Mouse (Mus musculus) yolk sac, embryonic 10.5 days (tissue): Measurements from ENCODE around the gene Plce1.

Experiments used
- DNase-seq: peaks from one replicate; pipeline ENCODE4 v3.0.0-alpha.2; 2017; ENCODE audit warnings: low spot score

Plce1 gene

DNA sequence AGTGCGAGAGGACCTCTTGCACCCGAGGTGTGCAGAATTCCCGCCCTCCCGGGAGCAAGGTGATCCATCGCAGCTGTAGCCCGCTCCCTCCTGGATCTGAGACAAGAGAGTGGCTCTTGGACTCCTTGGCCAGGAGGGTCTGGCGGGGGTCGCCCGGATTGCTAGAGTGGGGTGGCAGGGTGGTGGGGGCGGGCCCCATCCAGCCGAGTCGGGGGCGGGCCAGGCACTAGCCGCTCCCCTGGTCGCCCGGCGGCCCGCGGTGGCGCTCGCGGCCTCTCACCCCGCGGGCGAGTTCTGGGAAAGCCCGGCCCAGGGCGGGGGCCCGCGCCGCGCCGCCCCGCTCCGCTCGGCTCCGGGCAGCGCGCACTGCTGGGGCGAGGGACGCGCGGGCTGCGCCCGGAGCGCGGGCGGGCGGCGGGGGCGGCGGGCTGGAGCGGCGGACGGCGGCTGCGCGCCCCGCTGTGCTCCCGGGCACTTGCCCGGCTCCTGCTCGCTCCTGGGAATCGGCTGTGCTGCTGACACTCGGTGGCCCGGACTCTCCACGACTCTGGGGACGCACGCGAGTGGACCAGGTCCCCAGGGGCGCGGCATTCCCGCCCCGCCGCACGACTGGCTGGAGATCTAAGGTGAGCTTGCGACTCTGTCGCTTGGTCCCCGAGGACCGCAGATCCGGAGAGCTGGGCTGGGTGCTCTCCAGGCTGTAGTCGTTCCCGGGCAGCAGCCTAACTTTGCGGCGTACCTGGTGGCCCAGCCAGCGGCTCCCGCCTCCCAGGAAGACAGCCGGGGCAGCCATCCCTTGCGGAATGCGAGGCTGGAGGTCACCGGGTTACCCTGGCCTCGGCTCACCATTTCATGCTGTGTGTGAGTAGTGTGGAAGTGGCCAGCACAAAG is at the start of gene Plce1:
Gene Plce1, plus strand, starts transcription at position 379 of the 891 bp plus-strand sequence.
- DNase-seq, result peak; percentile 49

DNA sequence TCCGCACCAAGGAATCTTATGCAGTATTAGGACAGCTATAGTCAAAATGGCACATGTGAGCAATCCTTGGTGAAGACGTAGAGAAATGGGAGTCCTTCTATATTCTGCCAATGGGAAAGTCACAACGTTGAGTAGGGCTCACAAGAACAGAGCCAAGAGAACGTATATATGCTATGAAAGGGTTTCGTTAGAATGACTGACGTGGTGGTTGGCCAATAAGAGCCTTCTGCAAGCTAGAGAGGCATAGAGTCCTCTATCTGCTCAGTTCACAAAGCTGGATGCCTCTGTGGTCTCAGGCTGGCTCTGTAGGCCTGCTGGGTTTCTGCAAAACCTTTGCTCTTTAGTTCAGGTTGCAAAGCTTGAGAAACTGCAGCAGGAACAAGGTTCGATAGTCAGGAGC is 49.6 kb upstream of the Plce1 start:
- no peak for DNase-seq

DNA sequence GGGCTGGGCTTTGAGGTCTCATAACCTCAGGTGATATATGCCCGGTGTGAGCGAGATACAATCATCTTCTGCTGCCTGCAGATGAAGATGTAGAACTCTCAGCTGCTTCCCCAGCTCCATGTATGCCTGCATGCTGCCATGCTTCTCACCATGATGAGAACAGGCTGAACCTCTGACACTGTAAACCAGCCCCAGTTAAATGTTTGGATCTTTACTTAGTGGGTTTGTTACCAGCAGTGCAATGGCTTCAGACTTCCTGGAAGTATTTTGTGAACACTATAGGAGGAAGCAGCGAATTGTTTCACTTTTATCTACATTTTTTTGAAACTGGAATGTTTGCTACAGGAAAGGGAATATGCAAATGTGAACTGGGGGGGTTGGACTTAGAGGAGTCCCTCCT is 48.9 kb upstream of the Plce1 start:
- DNase-seq, result no peak

GRCm38 (mm10) chr19:38433381-38433780 is 47.5 kb upstream of the Plce1 start:
- DNase-seq, result no peak

- no peak for DNase-seq
Measured at GRCm38 (mm10) chr19:38435221-38435620, 45.7 kb upstream of the Plce1 start.

DNA sequence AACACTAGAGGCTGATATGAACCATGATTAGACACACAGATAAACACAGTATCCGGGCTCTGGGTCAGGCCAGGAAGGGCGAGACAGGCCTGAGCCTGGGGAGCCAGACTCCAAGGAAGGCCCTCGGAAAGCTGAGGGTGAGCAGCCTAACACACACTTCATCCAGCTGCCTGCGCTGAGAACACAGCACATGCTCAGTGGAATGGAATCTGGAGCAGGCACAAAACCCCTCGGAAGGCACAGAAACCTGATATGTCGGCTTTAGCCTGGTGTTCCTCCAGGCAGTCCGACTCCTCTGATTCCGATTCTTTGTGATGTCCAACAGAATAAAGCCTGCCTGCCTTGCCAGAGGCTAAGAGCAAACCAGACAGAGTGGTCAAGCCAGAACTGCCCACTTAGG is 39.0 kb upstream of the Plce1 start:
- DNase-seq, result peak; percentile 30

GRCm38 (mm10) chr19:38445758-38446157 is 35.2 kb upstream of the Plce1 start:
- DNase-seq, result no peak

GRCm38 (mm10) chr19:38455228-38455627 is 25.7 kb upstream of the Plce1 start:
- no peak for DNase-seq

DNA sequence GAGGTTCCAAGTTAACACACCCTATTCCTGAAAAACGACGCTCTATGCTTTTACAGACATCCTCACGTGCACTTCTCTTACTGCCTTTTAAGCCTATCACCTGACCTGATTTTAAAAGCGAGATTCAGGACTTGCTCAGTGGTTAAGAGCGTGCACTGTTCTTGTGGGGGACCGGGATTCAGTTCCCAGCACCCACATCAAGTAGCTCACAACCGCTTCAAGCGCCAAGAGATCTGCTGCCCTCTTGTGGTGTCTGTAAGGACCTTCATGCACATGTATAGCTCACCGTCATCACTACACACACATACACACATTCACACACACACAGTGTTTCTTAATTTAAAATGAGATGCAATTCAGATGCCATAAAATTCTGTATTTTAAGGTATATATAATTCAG is 21.9 kb upstream of the Plce1 start:
- no peak for DNase-seq

GRCm38 (mm10) chr19:38460696-38461095 is 20.2 kb upstream of the Plce1 start:
- DNase-seq, result no peak

- DNase-seq, result no peak
Measured at GRCm38 (mm10) chr19:38470257-38470893, 10.5 kb upstream of the Plce1 start.

DNA sequence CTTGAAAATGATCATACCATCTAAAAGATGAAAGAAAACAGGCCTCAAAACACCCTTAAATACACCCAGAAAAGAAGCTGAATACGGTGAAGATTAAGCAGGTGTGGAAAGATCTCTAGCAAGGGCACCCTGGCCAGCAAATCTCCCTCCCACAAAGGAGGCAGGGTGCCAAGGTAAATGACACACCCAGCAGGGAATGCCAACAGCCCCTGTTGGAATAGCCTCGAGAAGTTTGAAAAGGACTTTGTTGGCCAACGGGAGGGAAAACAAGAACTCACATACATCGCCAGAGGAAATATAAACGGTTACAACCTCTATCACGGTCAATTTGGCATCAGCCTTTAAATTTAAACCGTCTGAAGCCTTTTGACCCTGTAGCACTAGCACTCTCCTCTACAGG is 5.5 kb upstream of the Plce1 start:
- DNase-seq, result no peak

- DNase-seq, result peak; percentile 27
Measured at GRCm38 (mm10) chr19:38478286-38478685, 2.6 kb upstream of the Plce1 start.

GRCm38 (mm10) chr19:38478948-38479347 is 2.0 kb upstream of the Plce1 start:
- peak; percentile 16 for DNase-seq

DNA sequence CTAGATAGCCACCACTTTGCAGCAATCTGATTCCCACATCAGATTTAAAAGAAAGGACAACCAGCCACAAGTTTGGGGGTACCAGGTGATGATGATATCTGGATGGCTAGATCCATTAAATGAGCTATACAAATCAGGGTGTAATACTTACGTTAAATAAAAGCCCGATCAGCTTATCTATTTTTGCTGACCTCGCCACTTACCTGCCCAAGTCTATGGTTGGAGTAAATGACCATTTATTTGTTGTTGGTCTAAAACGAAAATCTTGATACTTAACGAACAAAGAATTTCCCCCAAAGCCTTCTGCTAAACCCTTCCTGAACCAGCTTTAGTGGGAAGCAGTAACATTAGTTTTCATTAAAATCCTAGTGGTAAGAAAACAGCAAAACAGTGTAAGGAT is 1.4 kb upstream of the Plce1 start:
- DNase-seq, result no peak

- no peak for DNase-seq
Measured at GRCm38 (mm10) chr19:38480156-38480720, 671 bp upstream of the Plce1 start.

DNA sequence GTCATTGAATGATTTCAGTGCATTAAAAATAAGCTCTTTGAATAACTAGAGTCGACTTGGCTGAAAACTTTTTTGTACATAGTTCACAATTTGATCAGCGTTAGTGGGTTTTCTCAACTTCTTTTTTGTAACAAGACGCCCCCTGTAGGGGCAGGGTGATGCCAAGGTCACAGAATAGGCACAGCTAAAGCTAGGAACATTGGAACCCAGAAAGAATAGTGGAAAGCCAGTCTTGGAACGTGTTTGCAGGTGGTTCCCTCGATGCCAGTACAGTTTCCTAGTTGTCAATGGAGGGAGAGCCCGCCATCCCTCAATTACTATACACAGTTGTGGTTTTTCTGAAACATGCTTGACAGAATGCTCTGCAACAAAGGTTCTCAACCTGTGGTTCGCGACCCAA is 997 bp downstream of the Plce1 start:
- no peak for DNase-seq

GRCm38 (mm10) chr19:38482406-38483181 is 1.7 kb downstream of the Plce1 start:
- DNase-seq, result no peak

GRCm38 (mm10) chr19:38485779-38486555 is 5.1 kb downstream of the Plce1 start:
- no peak for DNase-seq

DNA sequence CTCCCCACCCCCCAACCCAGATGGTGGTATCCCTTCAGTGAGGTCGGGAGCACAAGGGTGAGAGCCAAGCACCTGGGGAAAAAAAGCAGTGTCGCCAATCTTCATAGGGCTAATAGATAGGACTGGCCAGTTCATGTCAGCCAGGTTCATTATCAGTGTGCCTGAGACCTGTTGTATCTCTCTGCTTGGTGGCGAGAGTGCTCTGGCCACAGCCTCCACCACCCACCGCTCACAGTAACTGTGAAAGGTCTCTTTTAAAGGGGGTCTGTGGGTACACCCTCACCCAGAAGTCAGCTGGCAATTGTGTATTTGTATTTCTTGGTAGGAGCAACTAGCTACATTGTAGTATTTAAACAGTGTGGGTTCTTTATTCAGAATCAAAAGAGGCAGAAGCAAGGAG is 6.6 kb downstream of the Plce1 start:
- no peak for DNase-seq

GRCm38 (mm10) chr19:38488103-38488912 is 7.4 kb downstream of the Plce1 start:
- no peak for DNase-seq
